Mouse (Mus musculus): ENCODE measurements at regions not wholly inside any gene's neighbourhood (a gene's known extent, or its start where the extent isn't known, plus 50 kb on each side); places are given as distances from the start of the nearest gene placed in this dataset.

- H3K4me3 ChIP-seq (replicated peaks; ENCODE audit: low read length): no peak overlapping the region
Measured at GRCm38 (mm10) chr3:100754677-100755076, 69.4 kb upstream of the Man1a2 start.

GRCm38 (mm10) chr3:100751211-100751610 is 65.9 kb upstream of the Man1a2 start:
- Histone ChIP-seq H3K4me3 (replicated peaks; ENCODE audit: low read length) (no peak overlapping the region), H3K36me3 (ENCODE audit: insufficient read depth, low read length) (no peaks in the 10 kb centered on the region), H3K4me1 (replicated peaks; ENCODE audit: low read depth, low read length) (0 out of 2 replicates have a peak, but pooled peaks cover 3% of the 10 kb centered on the region), H3K27me3 (ENCODE audit: insufficient read depth, low read length) (no peaks in the 10 kb centered on the region), H3K9me3 (ENCODE audit: low read length) (no peaks in the 10 kb centered on the region)
- no peak for TF ChIP-seq POU5F1 (IDR thresholded peaks at IDR 0.05; ENCODE audit: borderline replicate concordance, low read length)
- TF ChIP-seq CTCF (conservative IDR thresholded peaks at IDR 0.05; ENCODE audit: low read length): no peak
- TF ChIP-seq NANOG (IDR thresholded peaks at IDR 0.05; ENCODE audit: borderline replicate concordance, low read length): no peak

More at GRCm38 (mm10) chr3:100754677-100755076, 69.4 kb upstream of the Man1a2 start:
- H3K27me3 ChIP-seq (ENCODE audit: insufficient read depth, low read length): no peaks in the 10 kb centered on the region
- 0 out of 2 replicates have a peak, but pooled peaks cover 3% of the 10 kb centered on the region for H3K4me1 ChIP-seq (replicated peaks; ENCODE audit: low read depth, low read length)
- no peaks in the 10 kb centered on the region for H3K9me3 ChIP-seq (ENCODE audit: low read length)
- TF ChIP-seq CTCF (conservative IDR thresholded peaks at IDR 0.05; ENCODE audit: low read length) (no peak), POU5F1 (IDR thresholded peaks at IDR 0.05; ENCODE audit: borderline replicate concordance, low read length) (no peak), NANOG (IDR thresholded peaks at IDR 0.05; ENCODE audit: borderline replicate concordance, low read length) (peak; percentile 79)
- H3K36me3 ChIP-seq (ENCODE audit: insufficient read depth, low read length): no peaks in the 10 kb centered on the region

GRCm38 (mm10) chr3:100748727-100749126 is 63.4 kb upstream of the Man1a2 start:
- Histone ChIP-seq H3K27me3 (ENCODE audit: insufficient read depth, low read length) (no peaks in the 10 kb centered on the region), H3K4me1 (replicated peaks; ENCODE audit: low read depth, low read length) (peaks cover 5% of the 10 kb centered on the region), H3K36me3 (ENCODE audit: insufficient read depth, low read length) (no peaks in the 10 kb centered on the region), H3K9me3 (ENCODE audit: low read length) (no peaks in the 10 kb centered on the region), H3K4me3 (replicated peaks; ENCODE audit: low read length) (no peak overlapping the region)
- no peak for TF ChIP-seq NANOG (IDR thresholded peaks at IDR 0.05; ENCODE audit: borderline replicate concordance, low read length)
- TF ChIP-seq POU5F1 (IDR thresholded peaks at IDR 0.05; ENCODE audit: borderline replicate concordance, low read length): no peak
- TF ChIP-seq CTCF (conservative IDR thresholded peaks at IDR 0.05; ENCODE audit: low read length): no peak

- Histone ChIP-seq H3K36me3 (ENCODE audit: insufficient read depth, low read length) (no peaks in the 10 kb centered on the region), H3K4me3 (replicated peaks; ENCODE audit: low read length) (no peak overlapping the region), H3K9me3 (ENCODE audit: low read length) (no peaks in the 10 kb centered on the region), H3K4me1 (replicated peaks; ENCODE audit: low read depth, low read length) (peaks cover 7% of the 10 kb centered on the region), H3K27me3 (ENCODE audit: insufficient read depth, low read length) (no peaks in the 10 kb centered on the region)
- TF ChIP-seq POU5F1 (IDR thresholded peaks at IDR 0.05; ENCODE audit: borderline replicate concordance, low read length): no peak
- no peak for TF ChIP-seq CTCF (conservative IDR thresholded peaks at IDR 0.05; ENCODE audit: low read length)
- no peak for TF ChIP-seq NANOG (IDR thresholded peaks at IDR 0.05; ENCODE audit: borderline replicate concordance, low read length)
Measured at GRCm38 (mm10) chr3:100748309-100748691, 63.0 kb upstream of the Man1a2 start.

- Histone ChIP-seq H3K36me3 (ENCODE audit: insufficient read depth, low read length) (no peaks in the 10 kb centered on the region), H3K4me3 (replicated peaks; ENCODE audit: low read length) (no peak overlapping the region), H3K27me3 (ENCODE audit: insufficient read depth, low read length) (no peaks in the 10 kb centered on the region), H3K4me1 (replicated peaks; ENCODE audit: low read depth, low read length) (peaks cover 8% of the 10 kb centered on the region), H3K9me3 (ENCODE audit: low read length) (no peaks in the 10 kb centered on the region)
- no peak for TF ChIP-seq NANOG (IDR thresholded peaks at IDR 0.05; ENCODE audit: borderline replicate concordance, low read length)
- TF ChIP-seq CTCF (conservative IDR thresholded peaks at IDR 0.05; ENCODE audit: low read length): no peak
- no peak for TF ChIP-seq POU5F1 (IDR thresholded peaks at IDR 0.05; ENCODE audit: borderline replicate concordance, low read length)
Measured at GRCm38 (mm10) chr3:100747421-100748308, 62.4 kb upstream of the Man1a2 start.

- H3K4me1 ChIP-seq (replicated peaks; ENCODE audit: low read depth, low read length): no peaks in the 10 kb centered on the region
- H3K36me3 ChIP-seq (ENCODE audit: insufficient read depth, low read length): no peaks in the 10 kb centered on the region
- peaks cover 7% of the 10 kb centered on the region; the same call in 1 of the 2 replicates for H3K27me3 ChIP-seq (ENCODE audit: insufficient read depth, low read length)
- H3K9me3 ChIP-seq (ENCODE audit: low read length): no peaks in the 10 kb centered on the region
- no peak overlapping the region for H3K4me3 ChIP-seq (replicated peaks; ENCODE audit: low read length)
- no peak for TF ChIP-seq POU5F1 (IDR thresholded peaks at IDR 0.05; ENCODE audit: borderline replicate concordance, low read length)
- no peak for TF ChIP-seq NANOG (IDR thresholded peaks at IDR 0.05; ENCODE audit: borderline replicate concordance, low read length)
- TF ChIP-seq CTCF (conservative IDR thresholded peaks at IDR 0.05; ENCODE audit: low read length): no peak
Measured at GRCm38 (mm10) chr3:100737660-100738059, 52.4 kb upstream of the Man1a2 start.

GRCm38 (mm10) chr3:100736539-100736938 is 51.2 kb upstream of the Man1a2 start:
- Histone ChIP-seq H3K36me3 (ENCODE audit: insufficient read depth, low read length) (no peaks in the 10 kb centered on the region), H3K4me1 (replicated peaks; ENCODE audit: low read depth, low read length) (no peaks in the 10 kb centered on the region), H3K9me3 (ENCODE audit: low read length) (no peaks in the 10 kb centered on the region), H3K4me3 (replicated peaks; ENCODE audit: low read length) (no peak overlapping the region), H3K27me3 (ENCODE audit: insufficient read depth, low read length) (peaks cover 7% of the 10 kb centered on the region; the same call in 1 of the 2 replicates)
- TF ChIP-seq POU5F1 (IDR thresholded peaks at IDR 0.05; ENCODE audit: borderline replicate concordance, low read length) (no peak), CTCF (conservative IDR thresholded peaks at IDR 0.05; ENCODE audit: low read length) (no peak), NANOG (IDR thresholded peaks at IDR 0.05; ENCODE audit: borderline replicate concordance, low read length) (no peak)

Measured in E14TG2a.4 (cell line).